Mouse (Mus musculus): ENCODE results near the gene Pnpla3. TPM values are rescaled to one million over a fixed set of nuclear protein-coding genes. Genes with fewer than 3 reads are reported as not detected.

Gene Pnpla3
- polyA plus RNA-seq, 1 experiment from 2014 or later, result 5.0 TPM

- Histone ChIP-seq H3K9ac (no peak overlapping the region), H3K27me3 (no peaks in the 10 kb centered on the region; the same call in 1 of the 2 replicates), H3K27ac (peak overlapping the region; percentile 75), H3K4me2 (no peak overlapping the region), H3K36me3 (no peaks in the 10 kb centered on the region), H3K9me3 (no peaks in the 10 kb centered on the region), H3K4me1 (replicated peaks) (peaks cover 54% of the 10 kb centered on the region), H3K4me3 (no peak overlapping the region)
- 52% methylated on average over 10 of the region's 10 CpGs for WGBS
- no peak for ATAC-seq (ENCODE audit: low FRiP score)
These were observed 57.1 kb downstream of the Pnpla3 start for GRCm38 (mm10) chr15:84224779-84225178.

- ATAC-seq (ENCODE audit: low FRiP score), result peak; percentile 56; the same call in 1 of the 2 replicates
- no peaks in the 10 kb centered on the region for H3K36me3 ChIP-seq
- peaks cover 74% of the 10 kb centered on the region for H3K4me1 ChIP-seq (replicated peaks)
- H3K4me3 ChIP-seq, result no peak overlapping the region
- no peaks in the 10 kb centered on the region for H3K9me3 ChIP-seq
- WGBS, result 29% methylated on average over 15 of the region's 15 CpGs
- H3K9ac ChIP-seq, result 0 out of 2 replicates have a peak overlapping the region, but pooled peaks have one; percentile 19
- H3K27me3 ChIP-seq, result no peaks in the 10 kb centered on the region; the same call in 1 of the 2 replicates
- peak overlapping the region; percentile 20; the same call in 1 of the 2 replicates for H3K4me2 ChIP-seq
- peak overlapping the region; percentile 77 for H3K27ac ChIP-seq
These were observed 59.3 kb downstream of the Pnpla3 start for GRCm38 (mm10) chr15:84226918-84227317.

GRCm38 (mm10) chr15:84230661-84231060 is 63.0 kb downstream of the Pnpla3 start:
- 18% methylated on average over 5 of the region's 5 CpGs for WGBS
- Histone ChIP-seq H3K9ac (peak overlapping the region; percentile 75; the same call in 1 of the 2 replicates), H3K27me3 (peaks cover 3% of the 10 kb centered on the region; the same call in 1 of the 2 replicates), H3K4me2 (peak overlapping the region; percentile 84), H3K4me1 (replicated peaks) (peaks cover 71% of the 10 kb centered on the region), H3K9me3 (no peaks in the 10 kb centered on the region), H3K36me3 (no peaks in the 10 kb centered on the region), H3K27ac (peak overlapping the region; percentile 74), H3K4me3 (peak overlapping the region; percentile 45; the same call in 1 of the 2 replicates)
- no peak for ATAC-seq (ENCODE audit: low FRiP score)

- H3K27me3 ChIP-seq, result peaks cover 3% of the 10 kb centered on the region; the same call in 1 of the 2 replicates
- WGBS, result 1% methylated on average over 16 of the region's 16 CpGs
- peak; percentile 11; the same call in 1 of the 2 replicates for ATAC-seq (ENCODE audit: low FRiP score)
These were observed 63.6 kb downstream of the Pnpla3 start for GRCm38 (mm10) chr15:84231113-84231712.

GRCm38 (mm10) chr15:84231721-84232561 is 64.3 kb downstream of the Pnpla3 start, which contains the start of gene Parvb:
Parvb (plus strand) TSS chr15:84232043.
- Histone ChIP-seq H3K9ac (peak within 1 kb of the TSS; percentile 75), H3K4me2 (peak within 1 kb of the TSS; percentile 84), H3K9me3 (no peaks in the 10 kb centered on the region), H3K27me3 (peaks cover 3% of the 10 kb centered on the region; the same call in 1 of the 2 replicates), H3K4me3 (peak within 1 kb of the TSS; percentile 45), H3K4me1 (replicated peaks) (peaks cover 59% of the 10 kb centered on the region), H3K36me3 (no peaks in the 10 kb centered on the region), H3K27ac (peak within 1 kb of the TSS; percentile 74)
- peak; percentile 46 for ATAC-seq (ENCODE audit: low FRiP score)
- WGBS, result under 1% methylated on average over 53 of the region's 53 CpGs

More at GRCm38 (mm10) chr15:84231113-84231712, 63.6 kb downstream of the Pnpla3 start:
- peak overlapping the region; percentile 84 for H3K4me2 ChIP-seq
- peak overlapping the region; percentile 45 for H3K4me3 ChIP-seq
- H3K27ac ChIP-seq, result peak overlapping the region; percentile 74
- H3K36me3 ChIP-seq, result no peaks in the 10 kb centered on the region
- peaks cover 66% of the 10 kb centered on the region for H3K4me1 ChIP-seq (replicated peaks)
- no peaks in the 10 kb centered on the region for H3K9me3 ChIP-seq
- H3K9ac ChIP-seq, result peak overlapping the region; percentile 75

- 14% methylated on average over 8 of the region's 8 CpGs for WGBS
- Histone ChIP-seq H3K27ac (peak overlapping the region; percentile 74; the same call in 1 of the 2 replicates), H3K4me3 (peak overlapping the region; percentile 45), H3K36me3 (no peaks in the 10 kb centered on the region), H3K4me2 (peak overlapping the region; percentile 84), H3K4me1 (replicated peaks) (peaks cover 55% of the 10 kb centered on the region), H3K9me3 (no peaks in the 10 kb centered on the region), H3K27me3 (peaks cover 6% of the 10 kb centered on the region; the same call in 1 of the 2 replicates), H3K9ac (no peak overlapping the region; the same call in 1 of the 2 replicates)
- ATAC-seq (ENCODE audit: low FRiP score), result no peak
These were observed 65.0 kb downstream of the Pnpla3 start for GRCm38 (mm10) chr15:84232609-84233008.

- Histone ChIP-seq H3K4me3 (no peak overlapping the region), H3K36me3 (no peaks in the 10 kb centered on the region), H3K4me1 (replicated peaks) (peaks cover 61% of the 10 kb centered on the region), H3K9me3 (no peaks in the 10 kb centered on the region), H3K4me2 (no peak overlapping the region), H3K27ac (peak overlapping the region; percentile 35; the same call in 1 of the 2 replicates), H3K9ac (no peak overlapping the region), H3K27me3 (0 out of 2 replicates have a peak, but pooled peaks cover 13% of the 10 kb centered on the region)
- WGBS, result 80% methylated on average over 7 of the region's 7 CpGs
- no peak for ATAC-seq (ENCODE audit: low FRiP score)
These were observed 67.4 kb downstream of the Pnpla3 start for GRCm38 (mm10) chr15:84234794-84235581.

GRCm38 (mm10) chr15:84235646-84236045 is 68.0 kb downstream of the Pnpla3 start:
- Histone ChIP-seq H3K4me3 (no peak overlapping the region), H3K27ac (no peak overlapping the region), H3K36me3 (no peaks in the 10 kb centered on the region), H3K4me1 (replicated peaks) (peaks cover 60% of the 10 kb centered on the region), H3K27me3 (0 out of 2 replicates have a peak, but pooled peaks cover 13% of the 10 kb centered on the region), H3K9ac (no peak overlapping the region), H3K4me2 (no peak overlapping the region), H3K9me3 (no peaks in the 10 kb centered on the region)
- WGBS, result 48% methylated on average over 7 of the region's 7 CpGs
- ATAC-seq (ENCODE audit: low FRiP score), result no peak

Small RNAs within 50 kb of the gene (microRNA-seq; reads per million reads assigned to microRNA genes)
- gene Mir6392, result not detected

Other genes with a start within 250 kb of the Pnpla3 start
- 0.27 and 0.31 TPM in 2 replicates for gene Efcab6, start 102.5 kb upstream of the Pnpla3 start, polyA plus RNA-seq (2015; fragmentation: Nextera tagmentation; extraction: Ambion mirVana)
- 73.2 and 73.7 TPM in 2 replicates for gene Sult4a1, start 62.1 kb upstream of the Pnpla3 start, polyA plus RNA-seq (2015; fragmentation: Nextera tagmentation; extraction: Ambion mirVana)
- not detected in 2 replicates for gene Pnpla5, start 44.7 kb upstream of the Pnpla3 start, polyA plus RNA-seq (2015; fragmentation: Nextera tagmentation; extraction: Ambion mirVana)
- gene Samm50, start 24.4 kb downstream of the Pnpla3 start, polyA plus RNA-seq (2015; fragmentation: Nextera tagmentation; extraction: Ambion mirVana), result 77.1 and 77.2 TPM in 2 replicates
- gene Parvb, start 64.2 kb downstream of the Pnpla3 start, polyA plus RNA-seq (2015; fragmentation: Nextera tagmentation; extraction: Ambion mirVana), result 3.9 and 4.5 TPM in 2 replicates
- gene Parvg, start 156.2 kb downstream of the Pnpla3 start, polyA plus RNA-seq (2015; fragmentation: Nextera tagmentation; extraction: Ambion mirVana), result 0.92 and 1.1 TPM in 2 replicates

All from hindbrain, embryonic 13.5 days (tissue).